Mouse (Mus musculus) cerebellum, postnatal 10 days (tissue): Measurements from ENCODE around the gene Maip1.

Experiments used
- DNase-seq, 2 experiments: peaks; one replicate each; pipeline ENCODE4 v3.0.0; 2021; ENCODE audit warnings: mixed read lengths in 2 of 2

Maip1 gene

DNA sequence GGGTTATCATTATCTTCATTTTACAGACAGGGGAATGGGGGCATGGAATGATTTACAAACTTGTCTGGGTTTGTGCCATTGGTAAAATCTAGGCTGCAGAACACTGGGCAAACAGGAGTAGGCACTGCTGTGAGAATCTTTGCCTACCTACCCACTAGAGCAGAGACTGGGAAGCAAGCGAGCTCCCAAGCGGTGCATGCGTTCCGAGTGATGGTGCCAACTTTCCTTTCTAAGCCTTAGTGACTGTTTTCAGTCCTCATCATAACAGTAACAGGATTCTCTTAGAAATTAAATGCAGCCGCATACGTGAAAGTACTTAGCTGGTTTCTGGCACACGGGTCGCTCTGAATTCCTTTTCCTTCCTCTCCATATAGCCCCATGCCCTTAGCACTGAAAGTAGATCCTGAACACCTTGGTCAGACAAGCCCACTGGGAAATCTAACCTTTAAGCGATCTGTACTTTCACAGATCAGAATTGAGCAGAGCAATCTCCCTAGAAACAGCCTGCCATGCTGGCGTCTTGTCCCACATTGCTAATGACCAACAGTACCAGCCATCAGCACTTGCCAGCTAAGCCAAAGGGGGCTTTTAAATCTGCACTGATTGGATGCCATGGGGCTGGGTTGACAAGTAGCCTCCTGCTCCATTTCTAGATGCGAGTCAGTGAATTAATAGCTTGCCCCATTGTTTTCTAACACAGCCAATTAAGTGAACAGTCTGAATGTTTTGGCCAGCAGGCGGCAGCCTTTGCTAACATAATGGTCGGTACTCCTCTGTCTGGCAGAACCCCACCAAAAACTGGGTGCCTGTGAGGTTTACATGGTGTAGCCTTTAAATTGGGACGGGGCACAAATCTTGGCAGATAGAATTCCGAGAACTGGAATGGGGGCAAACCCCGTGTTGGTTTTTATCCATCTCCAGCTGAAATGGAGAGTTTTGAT is 22.5 kb downstream of the Maip1 start:
- DNase-seq: peak; percentile 95 to 97

DNA sequence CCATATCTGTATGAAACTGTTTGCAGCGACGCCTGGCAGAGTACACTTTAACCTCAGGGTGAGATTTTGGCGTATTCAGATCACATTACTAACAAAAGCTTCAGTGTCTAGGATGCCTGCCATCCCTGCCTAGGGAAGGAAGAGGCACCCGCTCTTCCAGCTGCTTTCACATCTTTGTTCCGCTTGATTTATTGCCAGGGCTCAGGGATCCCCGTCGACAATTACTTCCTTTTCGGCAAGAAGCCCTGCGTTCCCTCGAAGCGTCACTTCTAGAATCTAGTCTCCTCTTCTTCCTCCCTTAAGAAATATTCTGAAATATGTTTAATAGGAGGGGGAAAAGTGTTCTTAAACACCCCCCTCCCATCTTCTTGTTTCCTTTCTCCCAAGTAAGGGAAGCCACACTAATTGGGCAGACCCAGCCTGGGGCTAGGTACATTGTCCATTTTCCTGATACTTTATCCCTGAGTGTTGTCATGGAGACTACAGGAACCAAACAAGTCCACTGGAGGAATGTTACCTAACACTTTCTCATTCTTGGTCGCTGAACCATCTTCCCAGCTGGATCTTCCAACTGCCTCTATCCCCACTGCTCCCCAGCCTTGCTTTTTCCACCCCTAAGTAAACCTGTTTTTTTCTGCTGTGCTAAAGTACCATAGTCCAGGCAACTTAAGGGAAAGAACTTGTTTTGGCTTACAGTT is 23.8 kb downstream of the Maip1 start:
- peak; percentile 57 to 61 for DNase-seq

DNA sequence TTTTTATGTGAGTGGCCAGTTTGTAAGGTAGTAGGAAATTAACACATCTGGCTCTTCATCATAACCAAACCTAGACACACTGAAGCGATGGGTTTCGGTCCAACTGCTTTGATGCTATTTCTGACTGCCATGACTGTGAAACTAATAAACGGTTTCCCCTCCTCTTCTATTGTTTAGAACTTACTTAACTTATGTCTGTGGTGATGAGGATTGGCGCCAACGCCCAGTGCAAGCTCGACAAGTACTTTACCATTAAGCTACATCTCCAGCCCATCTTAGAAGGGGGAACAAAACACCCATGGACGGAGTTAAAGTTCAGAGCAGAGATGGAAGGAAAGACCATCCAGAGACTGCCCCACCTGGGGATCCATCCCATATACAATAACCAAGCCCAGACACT is 27.0 kb downstream of the Maip1 start:
- no peak for DNase-seq

DNA sequence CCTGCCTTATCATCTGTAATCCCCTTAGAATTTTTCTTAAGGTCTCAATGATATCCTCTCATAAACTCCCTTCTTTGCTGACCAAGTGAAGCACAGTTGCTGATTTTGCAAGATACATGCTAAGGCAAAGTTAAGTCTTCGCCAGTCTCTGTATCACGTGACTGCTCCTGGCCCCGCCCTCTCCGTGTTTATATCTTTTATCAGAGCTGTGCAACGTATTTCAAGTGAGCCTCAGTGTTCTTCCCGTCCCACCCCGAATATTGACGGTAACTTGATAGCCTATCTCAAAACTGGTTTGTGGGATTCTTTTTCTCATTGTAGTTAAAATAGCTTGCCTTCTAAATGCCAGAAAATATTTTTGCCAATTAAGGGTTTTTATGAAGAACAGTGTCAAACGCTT is 30.3 kb downstream of the Maip1 start:
- DNase-seq: peak; percentile 25 to 35

- peak; percentile 15 to 25 for DNase-seq
Observed at GRCm38 (mm10) chr1:57436954-57437353, 30.8 kb downstream of the Maip1 start.

DNA sequence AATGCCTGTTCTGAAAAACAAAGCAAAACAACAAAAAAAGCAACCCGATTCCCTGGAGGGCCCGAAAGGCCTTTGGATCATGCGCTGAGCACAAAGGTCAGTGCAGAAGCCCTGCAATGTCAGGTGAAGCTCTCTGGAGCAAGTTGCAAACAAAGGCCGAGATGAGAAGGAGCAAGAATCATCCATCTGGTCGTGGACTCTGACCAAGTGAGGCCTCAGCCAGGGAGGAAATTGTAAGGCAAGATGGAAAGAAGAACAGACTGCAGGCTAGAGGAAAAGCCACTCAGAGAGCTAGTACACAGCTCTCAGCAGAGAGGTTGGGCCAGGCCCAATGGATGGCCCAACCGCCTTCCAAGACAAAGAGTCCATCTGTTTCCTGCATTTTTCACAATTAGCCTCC is 32.9 kb downstream of the Maip1 start:
- DNase-seq: peak; percentile 40 to 51

DNA sequence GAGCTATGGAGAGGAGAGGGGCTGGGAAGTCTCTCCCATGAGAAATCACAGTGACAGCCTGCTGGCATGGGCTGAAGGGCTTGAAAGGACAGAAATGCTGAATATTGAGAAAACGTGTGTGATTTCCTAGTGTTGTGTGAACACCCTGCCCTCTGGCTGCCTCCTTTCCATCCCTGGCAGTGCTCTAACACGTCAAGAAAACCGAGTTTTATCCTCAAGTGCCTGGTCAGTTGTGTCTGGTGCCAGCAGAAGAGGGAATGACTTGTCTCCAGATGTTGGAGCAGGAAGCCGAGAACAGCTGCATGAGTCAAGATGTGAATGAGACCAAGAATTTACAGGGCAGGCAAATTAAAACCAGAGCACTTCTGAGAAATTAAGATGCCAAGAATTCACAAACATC is 34.6 kb downstream of the Maip1 start:
- no peak for DNase-seq

GRCm38 (mm10) chr1:57445679-57446078 is 39.6 kb downstream of the Maip1 start:
- DNase-seq: no peak

DNA sequence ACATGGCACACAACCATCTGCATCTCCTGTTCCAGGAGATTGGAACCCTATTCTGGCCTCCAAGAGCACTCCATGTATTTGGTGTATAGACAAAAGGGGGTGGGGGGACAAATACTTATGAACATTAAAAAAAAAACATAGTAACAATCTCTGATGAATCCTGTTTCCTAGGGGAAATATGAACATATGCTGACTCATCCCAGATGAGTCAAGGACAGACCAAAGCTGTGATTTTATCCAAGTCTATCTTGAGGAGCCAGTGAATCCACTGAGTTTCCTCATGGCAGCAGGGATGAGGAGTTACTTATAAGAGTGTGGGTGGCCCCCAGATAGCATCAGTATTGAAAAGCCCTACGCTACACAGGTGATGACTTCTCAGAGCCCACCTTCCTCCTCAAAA is 44.1 kb downstream of the Maip1 start:
- DNase-seq: no peak

DNA sequence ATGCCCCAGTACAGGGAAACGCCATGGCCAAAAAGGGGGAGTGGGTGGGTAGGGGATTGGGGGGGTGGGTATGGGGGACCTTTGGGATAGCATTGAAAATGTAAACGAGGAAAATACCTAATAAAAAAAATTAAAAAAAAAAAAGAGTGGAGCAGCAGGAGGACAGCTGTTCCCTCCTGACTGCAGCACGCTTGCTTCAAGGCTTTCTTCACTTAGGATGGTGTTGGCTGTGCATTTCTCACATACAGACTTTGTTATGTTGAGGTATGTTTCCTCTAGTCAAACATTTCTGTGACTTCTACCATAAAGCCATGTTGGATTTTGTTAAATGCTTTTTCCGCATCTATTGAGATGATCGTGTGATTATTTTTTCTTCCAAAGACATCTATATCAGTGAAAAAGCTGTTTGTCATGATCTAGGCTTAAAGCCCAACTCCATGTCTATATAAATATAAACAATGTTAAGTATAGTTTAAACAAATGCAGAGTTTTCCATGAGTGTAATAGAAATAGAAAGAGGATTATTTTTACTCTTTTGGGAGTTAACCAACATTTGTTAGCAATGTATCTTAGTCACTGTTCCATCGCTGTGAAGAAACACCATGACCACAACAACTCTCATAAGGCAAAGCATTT is 54.3 kb downstream of the Maip1 start:
- DNase-seq: no peak
